Mouse (Mus musculus): ENCODE data around the gene Atg9b.
"Not testable (repeated sequence)": the region's sequence is repeated elsewhere in the genome, so short reads cannot be mapped to it uniquely, and the experiment has no call there.

The Atg9b gene

DNA sequence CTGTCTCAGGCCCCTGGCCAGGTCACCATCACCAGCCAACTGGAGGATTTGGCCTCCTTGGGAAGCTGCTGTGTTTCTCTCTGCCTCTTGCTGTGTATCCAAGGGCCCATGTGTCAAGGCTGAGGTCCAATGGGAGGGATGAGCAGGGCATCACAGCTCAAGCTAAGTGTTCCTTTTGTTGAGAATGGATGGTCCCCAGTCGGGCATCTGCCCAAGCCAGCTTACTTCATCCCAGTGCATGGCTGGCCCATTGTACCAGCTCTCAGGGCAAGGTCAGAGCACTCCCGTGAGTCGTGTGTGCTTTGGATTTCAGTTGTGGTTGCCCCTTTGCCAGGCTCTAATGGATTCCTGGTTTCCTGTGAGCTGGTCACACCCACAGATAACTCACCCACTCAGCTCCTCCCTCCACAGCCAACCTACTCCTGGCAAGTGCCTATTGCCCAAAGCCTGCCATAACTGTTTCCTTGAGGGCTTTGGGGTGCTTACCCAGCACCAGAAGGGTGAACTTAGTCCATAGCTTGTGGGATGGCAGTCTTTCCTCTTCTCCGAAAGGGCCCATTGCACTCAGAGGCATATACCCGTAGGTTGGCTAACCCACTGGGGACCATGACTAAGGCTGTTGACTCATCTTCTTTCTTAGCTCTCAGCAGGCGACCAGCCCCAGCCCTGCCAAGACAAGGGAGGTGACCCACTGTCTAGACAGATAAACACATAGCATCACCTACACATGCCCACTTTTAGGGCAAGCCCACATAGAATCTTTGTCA is 12.8 kb upstream of the Atg9b start:
- DNase-seq: no peak

DNA sequence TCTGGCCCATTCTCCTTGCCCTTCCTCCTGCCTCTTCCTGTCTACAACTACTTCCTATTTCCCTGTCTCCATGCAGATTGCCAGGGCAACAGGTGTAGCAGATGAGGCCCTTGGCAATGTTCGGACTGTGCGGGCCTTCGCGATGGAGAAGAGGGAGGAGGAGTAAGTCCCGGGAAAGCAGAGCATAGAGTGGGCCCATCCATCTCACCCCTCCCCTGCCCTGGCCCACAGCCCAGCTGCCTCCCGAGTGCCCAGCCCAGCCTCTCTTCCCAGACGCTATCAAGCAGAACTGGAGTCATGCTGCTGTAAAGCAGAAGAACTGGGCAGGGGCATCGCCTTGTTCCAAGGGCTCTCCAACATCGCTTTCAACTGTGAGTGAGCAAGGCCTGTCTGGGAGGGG is 10.0 kb upstream of the Atg9b start:
- DNase-seq: no peak

DNA sequence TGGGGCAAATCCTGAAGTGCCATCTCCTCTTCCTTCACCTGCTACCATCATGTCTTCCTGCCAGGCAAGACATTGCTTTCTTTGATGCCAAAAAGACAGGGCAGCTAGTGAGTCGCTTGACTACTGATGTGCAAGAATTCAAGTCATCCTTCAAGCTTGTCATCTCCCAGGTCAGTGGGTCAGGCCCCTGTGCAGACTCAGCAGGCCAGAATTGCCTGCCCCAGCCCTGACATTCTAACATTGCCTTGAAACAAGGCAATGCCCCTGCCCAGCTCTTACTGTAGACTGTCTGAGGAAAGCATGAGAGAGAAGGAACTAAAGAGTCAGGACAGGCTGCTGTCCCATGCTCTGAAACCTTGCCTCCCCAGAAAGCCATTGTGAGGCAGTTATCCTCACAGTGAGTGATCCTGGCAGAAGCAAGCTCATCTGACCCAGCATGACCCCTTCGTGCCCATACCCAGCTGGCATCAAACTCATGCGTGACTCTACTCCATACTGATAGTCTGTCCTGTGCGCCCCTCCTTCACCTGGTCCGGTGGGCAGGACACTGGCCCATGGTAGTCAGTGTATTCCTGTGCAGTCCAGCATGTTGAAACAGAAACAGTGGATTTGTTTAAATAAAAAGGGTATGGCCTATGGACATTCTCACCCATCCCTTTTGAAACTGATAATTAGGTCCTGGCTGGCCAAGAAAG is 9.1 kb upstream of the Atg9b start:
- DNase-seq: no peak

DNA sequence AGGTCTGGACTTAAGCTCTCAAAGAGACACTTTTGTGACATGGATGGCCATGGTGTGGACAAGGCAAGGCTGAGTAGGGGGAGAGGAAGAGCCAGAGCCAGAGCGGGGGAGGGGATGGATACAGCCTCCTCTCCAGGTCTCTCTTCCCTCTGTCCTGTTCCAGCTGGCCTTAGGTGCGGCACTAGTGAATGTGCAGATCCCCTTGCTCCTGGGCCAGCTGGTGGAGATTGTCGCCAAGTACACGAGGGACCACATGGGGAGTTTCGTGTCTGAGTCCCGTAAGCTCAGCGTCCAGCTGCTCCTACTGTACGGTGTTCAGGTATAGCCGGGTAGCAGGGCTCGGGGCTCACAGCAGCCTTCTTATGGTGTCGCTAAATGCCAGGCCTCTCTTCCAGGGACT is 8.4 kb upstream of the Atg9b start:
- no peak for DNase-seq

DNA sequence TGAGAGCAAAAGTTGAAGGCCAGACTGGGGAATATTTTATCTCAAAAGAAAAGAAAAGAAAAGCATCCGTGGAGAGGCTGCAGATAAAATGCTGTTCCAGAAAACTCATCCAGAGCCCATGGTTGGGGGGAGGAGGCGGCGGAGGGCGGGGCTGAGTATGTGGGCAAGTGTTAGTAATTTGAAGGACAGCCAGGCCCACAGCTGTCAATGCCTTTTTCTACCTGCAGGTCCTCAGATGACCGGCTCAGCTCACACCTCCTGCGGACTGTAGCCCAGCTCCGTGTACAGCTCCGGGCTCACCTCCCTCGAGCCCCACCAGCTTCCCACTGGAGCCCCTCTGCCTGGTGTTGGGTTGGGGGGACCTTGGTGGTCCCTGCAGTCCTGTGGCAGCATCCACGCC is 7.7 kb upstream of the Atg9b start:
- DNase-seq: no peak

DNA sequence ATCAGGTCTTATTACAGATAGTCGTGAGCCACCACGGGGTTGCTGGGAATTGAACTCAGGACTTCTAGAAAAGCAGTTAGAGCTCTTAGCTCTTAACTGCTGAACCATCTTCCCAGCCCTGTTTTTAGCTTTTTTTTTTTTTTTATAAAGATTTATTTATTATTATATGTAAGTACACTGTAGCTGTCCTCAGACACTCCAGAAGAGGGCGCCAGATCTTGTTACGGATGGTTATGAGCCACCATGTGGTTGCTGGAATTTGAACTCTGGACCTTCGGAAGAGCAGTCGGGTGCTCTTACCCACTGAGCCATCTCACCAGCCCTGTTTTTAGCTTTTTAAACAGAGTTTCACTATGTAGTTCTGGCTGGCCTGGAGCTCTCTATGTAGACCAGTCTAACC is 4.3 kb upstream of the Atg9b start:
- DNase-seq: not testable (repeated sequence)

DNA sequence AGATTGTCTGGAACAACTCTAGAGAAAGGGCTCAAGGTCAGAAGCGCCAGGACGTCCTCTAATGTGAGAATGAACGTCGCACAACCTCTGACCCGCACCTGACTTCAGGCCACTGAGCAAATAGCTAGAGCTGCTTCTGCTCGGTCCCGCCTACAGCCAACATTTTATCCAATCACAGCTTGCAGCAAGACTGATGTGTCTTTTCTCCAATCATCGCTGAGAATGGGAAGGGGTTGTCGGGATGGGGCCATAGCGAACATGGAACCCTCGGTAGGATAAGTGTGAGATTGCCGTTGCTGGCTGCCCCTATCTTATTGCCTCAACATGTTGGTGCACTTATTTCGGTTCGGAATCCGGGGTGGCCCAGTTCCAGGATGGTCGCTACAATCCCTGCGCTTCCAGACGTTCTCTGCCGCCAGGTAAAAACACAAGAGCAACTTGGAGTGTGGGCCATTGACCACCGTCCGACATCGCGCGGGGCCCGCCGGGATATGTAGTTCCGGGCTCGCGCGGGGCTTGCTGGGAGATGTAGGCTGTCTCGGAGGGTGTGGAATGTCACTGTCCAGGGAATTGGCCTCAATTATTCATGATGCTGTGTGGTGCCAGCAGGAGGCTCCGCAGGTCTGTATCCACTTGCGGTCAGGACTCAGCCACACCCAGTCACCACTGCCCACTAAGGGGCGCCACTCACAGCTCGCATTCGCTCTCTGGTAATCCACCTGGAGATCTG is 2.4 kb upstream of the Atg9b start:
- DNase-seq: peak; percentile 94 to 97

DNA sequence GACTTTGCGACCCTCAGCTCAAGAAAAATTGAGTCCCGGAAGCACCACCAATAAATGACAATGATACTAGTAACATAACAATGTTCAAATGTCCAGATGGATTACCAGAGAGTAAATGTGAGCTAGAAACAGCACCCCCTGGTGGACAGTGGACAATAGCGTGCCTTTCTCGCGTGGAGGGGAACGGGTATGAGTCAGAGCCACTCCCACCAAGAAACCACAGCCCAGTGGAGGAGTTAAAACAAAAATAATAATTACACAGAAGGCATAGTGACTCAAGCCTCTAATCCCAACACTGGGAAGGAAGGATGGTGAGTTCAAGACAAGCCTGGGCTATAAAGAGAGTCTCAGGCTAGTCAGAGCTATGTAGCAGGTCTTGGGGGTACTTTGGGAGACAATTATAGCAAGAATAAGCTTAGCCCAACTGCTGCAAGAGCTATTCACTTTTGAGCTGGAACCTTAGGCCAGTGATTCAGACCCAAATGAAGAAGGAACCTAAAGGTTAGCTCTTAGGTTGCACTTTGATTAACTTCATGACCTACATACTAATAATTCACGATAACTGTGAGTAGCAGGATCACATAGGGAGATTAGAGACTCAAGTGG is 1.6 kb upstream of the Atg9b start, which contains the start of gene Abcb8:
TSS of gene Abcb8 (plus strand) at position 272 of the 606 bp plus-strand sequence.
- peak; percentile 81 to 88 for DNase-seq

DNA sequence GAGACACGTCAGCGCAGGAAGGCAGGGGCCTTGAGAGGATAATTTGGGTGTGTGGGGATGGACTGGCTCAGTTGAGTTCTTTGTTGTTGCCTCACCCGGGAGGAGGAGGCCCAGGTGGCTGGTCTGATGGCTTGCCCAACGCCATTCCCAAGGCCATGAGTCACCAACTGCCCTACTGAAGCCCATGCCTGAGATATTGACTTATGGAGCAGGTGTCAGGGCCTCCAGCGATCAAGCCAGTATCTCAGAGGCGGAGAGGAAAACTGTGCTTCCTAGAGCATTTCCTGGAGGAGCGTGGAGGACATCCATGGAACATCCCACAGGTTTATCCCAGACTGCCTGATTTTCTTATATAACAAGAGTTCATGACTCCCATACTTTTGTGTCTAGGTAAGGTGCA is 781 bp upstream of the Atg9b start:
- peak in 1 of 2 experiments; percentile 8 for DNase-seq

DNA sequence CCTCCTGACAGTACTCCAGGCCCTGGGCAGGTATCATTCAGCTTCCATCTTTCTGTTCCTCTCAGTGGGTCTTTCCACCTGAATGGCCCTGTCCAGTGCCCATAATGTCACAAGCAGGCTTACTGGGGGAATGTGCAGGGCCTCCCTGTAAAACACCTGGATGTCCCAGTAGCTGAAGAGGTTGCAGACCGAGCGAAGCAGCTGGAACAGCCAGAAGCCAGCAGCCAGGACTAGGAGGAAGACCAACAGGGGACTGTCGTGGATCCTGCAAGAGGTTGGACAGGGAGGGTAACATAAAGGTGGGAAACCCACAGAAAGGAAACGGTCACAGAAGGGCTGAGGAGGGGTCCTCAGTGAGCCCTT is 2.3 kb downstream of the Atg9b start:
- no peak for DNase-seq

DNA sequence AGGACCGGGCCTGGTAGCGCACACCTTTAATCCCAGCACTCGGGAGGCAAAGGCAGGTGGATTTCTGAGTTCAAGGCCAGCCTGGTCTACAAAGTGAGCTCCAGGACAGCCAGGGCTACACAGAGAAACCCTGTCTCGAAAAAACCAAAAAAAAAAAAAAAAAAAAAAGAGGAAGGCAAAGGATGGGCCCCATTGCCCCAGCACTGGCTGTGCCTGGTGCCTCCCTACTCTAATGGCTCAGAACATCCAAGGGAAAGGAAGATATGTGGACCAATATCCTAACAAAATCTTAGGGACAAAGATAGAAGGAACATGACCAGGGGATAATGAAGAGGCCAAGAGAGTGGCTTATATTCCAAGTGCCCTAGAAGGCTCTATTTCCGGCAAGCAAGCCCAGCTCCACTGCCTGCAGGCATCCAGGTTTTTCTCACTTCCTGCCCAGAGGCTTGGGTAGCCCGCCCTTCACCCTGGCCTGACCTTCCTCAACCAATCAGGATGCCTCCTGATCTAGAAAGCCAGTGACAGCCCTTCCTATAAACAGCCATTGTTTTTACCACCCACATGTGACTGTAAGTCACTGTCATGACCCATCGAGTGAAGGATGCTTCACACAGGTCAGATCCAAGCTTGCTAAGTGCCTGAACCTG is 2.8 kb downstream of the Atg9b start:
- peak; percentile 33 to 59 for DNase-seq

DNA sequence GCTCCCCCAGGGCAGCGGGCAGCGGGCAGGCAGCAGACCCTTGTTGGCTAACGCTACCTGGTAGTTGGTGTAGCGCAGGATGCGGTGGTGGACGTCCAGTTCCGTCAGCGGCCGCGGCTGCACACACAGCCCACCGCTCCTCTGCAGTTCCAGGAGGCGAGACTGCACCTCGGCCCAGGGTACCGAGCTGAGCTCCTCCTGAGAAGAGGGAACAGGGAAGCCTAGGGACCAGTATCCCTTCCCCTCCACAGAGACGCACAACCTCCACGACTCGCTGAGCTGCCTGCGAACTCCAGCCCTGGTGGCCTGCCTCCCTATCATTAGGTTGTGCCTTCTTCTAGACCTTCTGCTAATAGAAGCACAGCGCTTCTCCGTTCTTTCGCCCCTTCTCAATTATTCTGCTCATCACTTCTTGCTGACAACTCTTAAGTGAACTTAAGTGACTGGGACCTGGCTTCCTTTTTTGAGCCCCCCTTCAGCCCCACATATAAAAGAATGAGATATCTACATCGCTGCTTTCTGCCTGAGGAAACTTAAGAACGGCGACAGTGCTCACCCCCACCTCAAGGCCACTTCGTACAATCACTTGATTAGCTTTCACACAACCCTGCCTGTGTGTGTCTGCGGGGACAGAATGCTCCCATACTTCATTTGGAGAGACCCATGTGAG is 3.6 kb downstream of the Atg9b start:
- no peak for DNase-seq

DNA sequence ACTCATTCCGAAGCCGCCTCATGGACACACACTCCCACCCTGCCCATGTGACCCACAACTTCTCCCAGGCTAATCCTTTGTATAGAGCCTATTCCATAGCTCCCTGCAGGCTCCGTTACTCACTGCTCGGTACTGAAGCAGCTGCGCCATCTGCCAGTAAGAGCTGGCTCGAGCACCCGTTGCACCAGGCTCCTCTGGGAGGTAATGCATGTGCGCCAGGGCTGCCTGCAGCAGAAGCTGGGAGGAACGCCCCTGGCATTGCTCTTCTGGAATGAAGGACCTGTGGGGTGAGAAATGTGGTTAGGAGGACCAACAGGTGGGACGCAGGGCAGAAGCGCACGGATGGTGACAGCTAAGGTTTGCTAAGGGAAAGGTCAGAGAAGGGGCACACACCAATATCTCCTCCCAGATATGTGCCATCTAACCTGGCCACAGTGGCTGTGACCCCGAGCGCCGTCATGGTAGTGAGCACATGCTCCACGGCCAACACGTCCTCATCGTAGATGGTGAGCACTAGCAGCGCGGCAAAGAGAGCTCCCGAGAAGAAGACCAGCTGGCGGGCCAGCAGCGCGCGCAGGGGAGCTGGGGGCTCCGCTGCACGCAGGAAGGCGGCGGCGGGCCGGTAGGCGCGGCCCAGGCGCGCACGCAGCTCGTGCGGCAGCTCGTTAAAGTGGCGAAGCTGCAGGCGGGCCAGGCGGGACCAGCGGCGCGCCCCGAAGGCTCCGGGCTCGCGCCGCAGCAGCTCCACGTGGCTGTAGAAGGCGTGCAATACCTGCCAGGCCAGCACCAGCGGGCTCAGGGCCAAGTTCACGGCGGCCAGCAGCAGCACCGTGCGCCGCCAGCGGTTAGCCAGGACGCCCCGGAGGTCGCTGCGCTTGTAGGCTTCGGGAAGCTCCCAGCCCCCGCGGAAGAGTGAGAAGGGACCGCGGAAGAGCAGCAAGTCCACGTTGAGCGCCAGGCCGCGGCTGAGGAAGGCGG is 4.4 kb downstream of the Atg9b start:
- peak; percentile 71 to 79 for DNase-seq

DNA sequence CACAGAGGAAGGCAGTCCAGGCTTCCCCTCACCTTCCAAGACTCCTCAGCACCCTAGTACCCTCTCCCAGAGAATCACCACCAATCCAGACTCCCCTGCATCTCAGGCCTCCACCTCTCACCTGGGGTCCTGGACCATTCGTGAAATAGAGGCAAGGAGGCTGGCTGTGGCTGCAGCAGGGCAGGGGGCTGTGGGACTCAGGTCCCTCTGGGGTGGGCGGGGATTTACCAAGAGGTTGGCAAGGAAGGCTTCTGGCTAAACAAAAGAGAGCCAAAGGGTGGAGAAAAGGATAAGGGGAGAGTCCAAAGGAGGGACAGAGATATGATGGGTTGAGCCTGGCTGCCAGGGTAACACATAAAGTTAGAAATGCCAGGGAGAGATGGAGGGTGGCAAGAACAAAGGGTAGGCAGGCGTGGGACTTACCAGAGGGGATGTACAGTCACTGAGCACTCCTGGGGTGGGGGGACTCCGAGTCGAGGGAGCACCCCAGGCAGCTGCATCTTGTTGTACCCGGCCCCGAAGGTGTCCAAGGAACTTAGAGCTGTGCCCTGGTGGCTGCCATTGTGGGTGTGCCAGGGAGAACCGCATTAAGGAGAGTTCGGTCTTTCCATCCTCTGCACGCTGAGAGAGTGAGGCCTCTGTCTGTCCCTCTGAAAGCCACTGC is 5.9 kb downstream of the Atg9b start:
- DNase-seq: no peak

DNA sequence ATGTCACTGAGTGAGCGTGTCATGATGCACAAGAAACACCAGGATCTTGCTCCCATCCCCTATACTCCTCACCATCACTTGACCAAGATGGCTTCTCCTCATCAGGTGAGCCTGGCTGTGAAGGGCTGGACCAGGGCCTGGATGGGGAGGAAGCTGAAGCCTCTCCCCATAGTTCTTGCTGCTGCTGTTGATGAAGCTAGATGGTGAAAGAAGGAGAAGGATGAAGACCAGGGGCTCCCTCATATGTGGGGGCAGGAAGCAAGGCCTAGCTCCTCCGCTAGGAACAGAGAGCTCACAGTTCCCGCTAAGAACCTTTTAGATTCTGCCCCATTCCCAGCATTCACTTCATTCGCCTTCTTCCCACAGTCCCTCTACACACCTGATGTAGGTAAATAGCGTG is 6.6 kb downstream of the Atg9b start:
- DNase-seq: no peak

DNA sequence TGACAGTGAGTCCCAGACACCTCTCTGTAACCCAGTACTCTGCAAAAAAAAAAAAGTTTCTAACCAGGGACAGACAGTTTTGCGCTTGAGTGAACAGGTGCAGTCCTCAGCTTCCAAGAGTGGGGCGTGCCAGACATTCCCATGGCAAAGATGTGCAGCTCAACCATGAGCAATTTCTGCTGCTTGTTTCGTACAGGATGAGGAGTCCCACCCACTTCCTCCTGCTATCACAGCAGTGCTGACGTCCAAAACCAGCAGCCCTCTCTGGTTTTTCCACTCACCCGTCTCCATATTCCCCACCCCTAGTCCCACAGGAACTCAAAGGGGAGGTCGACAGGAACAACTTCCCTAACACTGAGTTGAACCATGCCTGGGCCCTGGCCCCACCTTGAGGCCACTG is 7.5 kb downstream of the Atg9b start:
- DNase-seq: peak; percentile 28 to 55

DNA sequence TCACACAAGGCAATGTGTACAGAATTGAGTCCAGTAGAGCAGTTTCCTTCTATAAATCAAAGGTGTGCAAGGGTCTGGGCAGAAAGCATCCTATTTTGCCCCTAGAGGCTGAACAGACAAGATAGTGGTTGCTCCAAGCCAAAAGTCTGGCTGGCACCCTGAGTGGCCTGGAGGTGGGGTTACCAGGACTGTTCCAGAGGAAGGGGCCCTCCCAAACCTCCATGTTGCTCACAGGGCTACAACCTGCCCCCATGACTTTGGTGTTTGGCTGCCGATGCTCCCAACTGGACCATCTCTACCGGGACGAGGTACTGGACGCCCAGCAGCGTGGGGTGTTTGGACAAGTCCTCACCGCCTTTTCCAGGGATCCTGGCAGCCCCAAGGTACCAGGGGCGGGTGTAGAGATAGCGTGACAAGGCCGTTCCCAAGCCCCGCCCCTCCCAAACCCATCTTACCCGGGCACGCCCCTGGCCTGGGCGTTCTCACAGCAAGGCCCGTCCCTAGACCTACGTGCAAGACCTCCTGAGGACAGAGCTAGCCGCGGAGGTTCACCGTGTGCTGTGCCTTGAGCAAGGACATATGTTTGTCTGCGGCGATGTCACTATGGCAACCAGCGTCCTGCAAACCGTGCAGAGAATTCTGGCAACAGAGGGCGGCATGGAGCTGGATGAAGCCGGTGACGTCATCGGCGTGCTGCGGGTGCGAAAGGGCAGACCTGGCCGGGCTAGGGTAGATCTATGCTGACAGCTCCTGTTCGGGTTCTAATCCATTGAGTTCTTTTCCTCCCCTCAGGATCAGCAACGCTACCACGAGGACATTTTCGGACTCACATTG is 8.7 kb downstream of the Atg9b start:
- peak; percentile 94 to 95 for DNase-seq

DNA sequence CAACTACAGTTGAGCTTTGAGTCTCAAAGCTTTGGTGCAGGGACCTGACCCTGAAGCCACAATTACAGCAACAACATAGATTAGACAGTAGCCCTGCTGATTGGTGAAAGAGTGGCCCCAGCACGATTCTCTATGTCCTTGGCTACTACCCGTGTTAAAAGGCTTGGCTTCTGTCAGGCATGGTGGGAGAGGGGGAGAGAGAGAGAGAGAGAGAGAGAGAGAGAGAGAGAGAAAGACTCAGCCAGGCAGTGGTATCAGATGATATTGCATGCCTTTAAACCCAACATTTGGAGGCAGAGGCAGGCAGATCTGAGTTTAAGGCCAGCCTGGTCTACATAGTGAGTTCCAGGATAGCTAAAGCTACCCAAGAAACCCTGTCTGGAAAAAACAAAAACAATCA is 10.0 kb downstream of the Atg9b start:
- no peak for DNase-seq

DNA sequence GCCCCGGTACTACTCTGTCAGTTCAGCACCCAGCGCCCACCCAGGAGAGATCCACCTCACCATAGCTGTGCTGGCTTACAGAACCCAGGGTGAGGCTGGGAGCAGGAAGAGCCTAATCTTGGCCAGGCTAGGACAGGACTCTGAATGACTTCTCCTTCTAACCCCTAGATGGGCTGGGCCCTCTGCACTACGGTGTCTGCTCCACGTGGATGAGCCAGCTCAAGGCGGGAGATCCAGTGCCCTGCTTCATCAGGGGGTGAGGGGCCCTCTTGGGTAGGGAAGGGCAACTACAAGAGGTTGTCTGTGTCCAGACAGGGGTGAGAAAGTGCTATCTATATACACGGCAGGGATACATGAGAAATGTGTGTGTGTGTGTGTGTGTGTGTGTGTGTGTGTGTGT is 10.5 kb downstream of the Atg9b start:
- DNase-seq: no peak

DNA sequence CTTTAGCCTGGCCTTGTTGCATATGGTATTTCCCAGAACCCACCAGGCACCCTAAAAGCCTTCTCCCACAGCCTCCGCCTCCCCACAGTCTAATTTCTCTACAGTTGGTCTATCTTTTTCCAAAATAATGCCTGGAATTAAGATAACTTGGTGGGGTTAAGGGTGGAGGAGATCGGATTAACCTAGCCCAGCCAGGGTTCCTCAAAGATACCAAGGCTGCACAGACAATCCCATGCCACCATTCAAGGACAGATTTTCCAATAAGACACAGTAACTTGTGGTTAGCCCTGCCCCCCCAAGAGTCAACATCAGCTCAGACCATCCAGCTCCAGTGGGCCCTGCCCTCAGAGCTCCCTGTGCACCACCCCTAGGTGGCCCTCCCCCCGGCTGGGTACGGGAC is 11.4 kb downstream of the Atg9b start:
- no peak for DNase-seq
